Mouse (Mus musculus) MEL (cell line): ENCODE results near the gene Fmnl2.

ENCODE experiments used
- CTCF ChIP-seq, 3 experiments: IDR thresholded peaks in 2 of 3; conservative IDR thresholded peaks in 1 of 3; 2 replicates each; pipeline ENCODE4 v1.5.1; 2011 to 2012; ENCODE audit warnings: low read length in 3 of 3, low read depth in 2 of 3, mild to moderate bottlenecking in 2 of 3, improper control_type of control experiment in 1 of 3, inconsistent platforms in 1 of 3, mixed read lengths in 1 of 3, moderate library complexity in 1 of 3; ENCODE audit not compliant: control insufficient read depth in 1 of 3, insufficient read depth in 1 of 3, poor library complexity in 1 of 3, severe bottlenecking in 1 of 3
- EP300 ChIP-seq, 2 experiments: IDR thresholded peaks; 2 replicates each; pipeline ENCODE4 v1.6.1; 2011; ENCODE audit warnings: improper control_type of control experiment in 2 of 2, low read length in 2 of 2, low read depth in 1 of 2, mild to moderate bottlenecking in 1 of 2
- GATA1 ChIP-seq: IDR thresholded peaks from 2 replicates; pipeline ENCODE4 v1.6.1; 2011; ENCODE audit warnings: low read depth, low read length, improper control_type of control experiment
- JUND ChIP-seq: IDR thresholded peaks from 2 replicates; pipeline ENCODE4 v1.6.1; 2011; ENCODE audit warnings: low read depth, mild to moderate bottlenecking, improper control_type of control experiment, low read length
- MEF2A ChIP-seq: IDR thresholded peaks from 2 replicates; pipeline ENCODE4 v1.6.1; 2014; ENCODE audit warnings: low read depth, mild to moderate bottlenecking, inconsistent platforms, low read length, improper control_type of control experiment; ENCODE audit not compliant: poor library complexity, insufficient replicate concordance, severe bottlenecking; ENCODE audit errors: extremely low read depth
- MYB ChIP-seq: IDR thresholded peaks from 2 replicates; pipeline ENCODE4 v1.6.1; 2011; ENCODE audit warnings: mild to moderate bottlenecking, low read depth, low read length, improper control_type of control experiment
- POLR2A ChIP-seq, 2 experiments: IDR thresholded peaks; 2 replicates each; pipeline ENCODE4 v1.6.1; 2011 to 2012; ENCODE audit warnings: low read length in 2 of 2, mild to moderate bottlenecking in 2 of 2, control low read depth in 1 of 2, improper control_type of control experiment in 1 of 2, low read depth in 1 of 2, moderate library complexity in 1 of 2; ENCODE audit not compliant: control insufficient read depth in 1 of 2, insufficient read depth in 1 of 2, poor library complexity in 1 of 2
- TCF12 ChIP-seq: IDR thresholded peaks from 2 replicates; pipeline ENCODE4 v1.6.1; 2014; ENCODE audit warnings: low read depth, mild to moderate bottlenecking, inconsistent platforms, low read length, improper control_type of control experiment, moderate library complexity

GRCm38 (mm10) chr2:53106472-53106871 is 248.8 kb downstream of the Fmnl2 start:
- TF ChIP-seq CTCF (IDR thresholded peaks at IDR 0.05 in 2 of 3, conservative IDR thresholded peaks at IDR 0.05 in 1 of 3; ENCODE audit: control insufficient read depth in 1 of 3, insufficient read depth in 1 of 3, low read depth in 2 of 3, low read length in 3 of 3, poor library complexity in 1 of 3, severe bottlenecking in 1 of 3) (no peak), TCF12 (no peak), MEF2A (no peak), MYB (no peak), JUND (no peak), EP300 (IDR thresholded peaks at IDR 0.05; ENCODE audit: low read depth in 1 of 2, low read length in 2 of 2) (no peak), POLR2A (IDR thresholded peaks at IDR 0.05; ENCODE audit: control insufficient read depth in 1 of 2, insufficient read depth in 1 of 2, low read depth in 1 of 2, low read length in 2 of 2, poor library complexity in 1 of 2) (no peak), GATA1 (no peak)
